In the genomic region with DNA sequence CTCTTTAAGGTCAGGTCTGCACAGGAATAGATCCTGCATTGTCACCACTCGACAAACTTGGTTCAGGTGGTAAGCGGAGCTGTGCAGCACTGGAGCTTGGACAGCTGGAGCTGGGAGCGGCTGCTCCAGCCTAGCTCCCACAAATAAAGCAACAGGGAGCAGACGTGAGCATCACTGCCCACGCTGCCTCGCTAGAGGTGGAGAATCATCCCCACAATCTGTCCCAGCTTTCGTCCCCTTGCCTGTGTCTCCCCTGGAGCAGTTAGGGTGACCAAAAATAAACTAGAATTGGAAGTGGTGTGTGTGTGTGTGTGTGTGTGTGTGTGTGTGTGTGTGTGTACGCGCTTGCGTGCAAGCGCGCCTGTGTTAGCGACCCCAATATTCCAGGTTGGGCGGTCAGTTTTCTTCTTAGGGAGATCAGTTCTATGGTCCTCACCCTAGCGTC, we compare ENCODE assay signal across 8 mouse cellular contexts. TPM values are rescaled to one million over a fixed set of nuclear protein-coding genes. Genes with fewer than 3 reads are reported as not detected.
DNase-seq lines count a peak whose midpoint lies in the region; ATAC-seq and TF ChIP-seq lines count a peak whose summit lies in the region.

No protein-coding gene starts in this region.

- peak overlapping the region; percentile 79 for H3K27ac ChIP-seq in gastrocnemius, adult 2 months
- peak overlapping the region; percentile 90 for H3K27ac ChIP-seq in forebrain, postnatal 0 days (ENCODE audit: low read depth, low read length)
- H3K27ac ChIP-seq in liver, postnatal 0 days (ENCODE audit: low read depth) = no peak overlapping the region
- no peak overlapping the region for H3K27ac ChIP-seq in small intestine, adult 2 months (ENCODE audit: insufficient read depth, low read depth, low read length)

- H3K36me3 ChIP-seq in forebrain, postnatal 0 days (ENCODE audit: insufficient read depth) = no peaks in the 10 kb centered on the region
- no peaks in the 10 kb centered on the region for H3K36me3 ChIP-seq in liver, postnatal 0 days (replicated peaks; ENCODE audit: insufficient read depth, low read length)
- H3K36me3 ChIP-seq in small intestine, adult 2 months (ENCODE audit: control insufficient read depth, insufficient read depth, low read length) = no peaks in the 10 kb centered on the region

- intact Hi-C loops in gastrocnemius, adult 2 months (cut with DNase I) = no loop called here

- H3K4me1 ChIP-seq in forebrain, postnatal 0 days (ENCODE audit: insufficient read depth) = peaks cover 8% of the 10 kb centered on the region; the same call in 1 of the 2 replicates
- no peaks in the 10 kb centered on the region; the same call in 1 of the 2 replicates for H3K4me1 ChIP-seq in liver, postnatal 0 days (ENCODE audit: insufficient read depth)
- H3K4me1 ChIP-seq in small intestine, adult 2 months (ENCODE audit: control insufficient read depth, insufficient read depth, insufficient read length, low read length) = peaks cover 7% of the 10 kb centered on the region

- TF ChIP-seq EP300 in liver, postnatal 0 days (IDR thresholded peaks at IDR 0.05; ENCODE audit: low read depth) = no peak

- peak; percentile 17 for DNase-seq in gastrocnemius, adult 2 months
- DNase-seq in gastrocnemius, adult 8-10 months (ENCODE audit: low spot score in 2 of 2) = no peak
- peak; percentile 48 for DNase-seq in cerebellum, adult 11-12 months
- DNase-seq in forebrain, postnatal 0 days = peak; percentile 63
- peak; percentile 46 to 70 for DNase-seq in layer of hippocampus, adult 18-20 months (ENCODE audit: low spot score in 2 of 2)
- DNase-seq in liver, postnatal 0 days = no peak
- DNase-seq in urinary bladder, adult 2 months (ENCODE audit: low spot score) = no peak

- TF ChIP-seq POLR2A in small intestine, adult 2 months (IDR thresholded peaks at IDR 0.05; ENCODE audit: low read depth, low read length) = no peak

- ATAC-seq in forebrain, postnatal 0 days = peak; percentile 16
- ATAC-seq in liver, postnatal 0 days = no peak

- H3K9ac ChIP-seq in forebrain, postnatal 0 days = peak overlapping the region; percentile 89
- H3K9ac ChIP-seq in liver, postnatal 0 days (replicated peaks) = no peak overlapping the region

- WGBS in forebrain, postnatal 0 days = under 1% methylated on average over 15 of the region's 15 CpGs
- WGBS in liver, postnatal 0 days (ENCODE audit: insufficient replicate concordance) = 5% methylated on average over 15 of the region's 15 CpGs
- 3% methylated on average over 15 of the region's 15 CpGs for WGBS in small intestine, adult 2 months

- peak overlapping the region; percentile 76 for H3K4me2 ChIP-seq in forebrain, postnatal 0 days (ENCODE audit: low read depth)
- H3K4me2 ChIP-seq in liver, postnatal 0 days (ENCODE audit: low read depth, low read length) = peak overlapping the region; percentile 76

- no peaks in the 10 kb centered on the region for H3K9me3 ChIP-seq in forebrain, postnatal 0 days (ENCODE audit: low read length)
- H3K9me3 ChIP-seq in liver, postnatal 0 days (ENCODE audit: low read length) = no peaks in the 10 kb centered on the region

- peak overlapping the region; percentile 82 for H3K4me3 ChIP-seq in gastrocnemius, adult 2 months
- peak overlapping the region; percentile 79 for H3K4me3 ChIP-seq in forebrain, postnatal 0 days (ENCODE audit: low read depth, low read length)
- H3K4me3 ChIP-seq in liver, postnatal 0 days (ENCODE audit: low read depth, low read length) = peak overlapping the region; percentile 40
- peak overlapping the region; percentile 65 for H3K4me3 ChIP-seq in small intestine, adult 2 months (ENCODE audit: low read depth, low read length)

- TF ChIP-seq CTCF in gastrocnemius, adult 2 months (IDR thresholded peaks at IDR 0.05) = no peak
- TF ChIP-seq CTCF in forebrain, postnatal 0 days (IDR thresholded peaks at IDR 0.05; ENCODE audit: low read depth) = no peak
- TF ChIP-seq CTCF in liver, postnatal 0 days (IDR thresholded peaks at IDR 0.05; ENCODE audit: low read depth) = no peak
- no peak for TF ChIP-seq CTCF in small intestine, adult 2 months (IDR thresholded peaks at IDR 0.05; ENCODE audit: extremely low read depth, insufficient read length, insufficient replicate concordance, low read depth, low read length)

- H3K27me3 ChIP-seq in forebrain, postnatal 0 days (ENCODE audit: insufficient read depth, low read length) = no peaks in the 10 kb centered on the region
- H3K27me3 ChIP-seq in liver, postnatal 0 days (ENCODE audit: insufficient read depth, low read length) = peaks cover 18% of the 10 kb centered on the region
- peaks cover 12% of the 10 kb centered on the region for H3K27me3 ChIP-seq in small intestine, adult 2 months (ENCODE audit: control insufficient read depth, insufficient read depth, low read length)

RNA-seq across cellular contexts. Expression of a gene that starts 1.0 kb away (rescaled TPM):
- 1 to 10 TPM; 4.3 to 5.4 TPM for total RNA-seq in gastrocnemius, adult 2 months (2021)
- total RNA-seq in gastrocnemius, adult 8-10 months (2022) = 1 to 10 TPM; 3.5 to 5.6 (median 4.3) TPM
- 31.5 and 40.8 TPM in 2 replicates for total RNA-seq in forebrain, postnatal 0 days (2014; rRNA removed)
- polyA plus RNA-seq in forebrain, postnatal 0 days (2015; fragmentation: Nextera tagmentation; extraction: Ambion mirVana) = 1.8 and 3.3 TPM in 2 replicates
- total RNA-seq in layer of hippocampus, adult 18-20 months (2021) = 10 to 100 TPM; 58.5 to 60.0 TPM
- 0.09 and 0.11 TPM in 2 replicates for polyA plus RNA-seq in liver, postnatal 0 days (2015; fragmentation: Nextera tagmentation; extraction: Ambion mirVana)
- polyA plus RNA-seq in small intestine, adult 2 months (2012; rRNA removed) = 0.04 and 0.10 TPM in 2 replicates
- polyA plus RNA-seq in urinary bladder, adult 2 months (2012; rRNA removed) = 0.48 and 0.88 TPM in 2 replicates

Comparison
In these comparisons a context has a peak if more than half of its experiments do, and no peak if none do; other contexts are left out.
1. DNase-seq: peak in gastrocnemius, adult 2 months (single experiment), cerebellum, adult 11-12 months (single experiment), forebrain, postnatal 0 days (single experiment) and layer of hippocampus, adult 18-20 months (2 of 2); none in gastrocnemius, adult 8-10 months (0 of 2), liver, postnatal 0 days (single experiment) and urinary bladder, adult 2 months (single experiment).
2. H3K27ac ChIP-seq: peak in gastrocnemius, adult 2 months (single experiment) and forebrain, postnatal 0 days (single experiment); none in liver, postnatal 0 days (single experiment) and small intestine, adult 2 months (single experiment).
3. Peak in every context shown above with its lines, with median percentiles within 50 percentile points of each other: H3K4me3 ChIP-seq.